Mouse (Mus musculus) embryo, embryonic 10 days (tissue): Measurements from ENCODE around the gene Aqp6.

Source experiments
- DNase-seq: peaks from one replicate; pipeline ENCODE4 v3.0.0-alpha.2; 2015; ENCODE audit warnings: low spot score

Gene Aqp6

GRCm38 (mm10) chr15:99648326-99648725 lies 47.1 kb downstream of the Aqp6 start:
- DNase-seq, result no peak

- DNase-seq, result no peak
Observed at GRCm38 (mm10) chr15:99649067-99649761, 48.0 kb downstream of the Aqp6 start.

DNA sequence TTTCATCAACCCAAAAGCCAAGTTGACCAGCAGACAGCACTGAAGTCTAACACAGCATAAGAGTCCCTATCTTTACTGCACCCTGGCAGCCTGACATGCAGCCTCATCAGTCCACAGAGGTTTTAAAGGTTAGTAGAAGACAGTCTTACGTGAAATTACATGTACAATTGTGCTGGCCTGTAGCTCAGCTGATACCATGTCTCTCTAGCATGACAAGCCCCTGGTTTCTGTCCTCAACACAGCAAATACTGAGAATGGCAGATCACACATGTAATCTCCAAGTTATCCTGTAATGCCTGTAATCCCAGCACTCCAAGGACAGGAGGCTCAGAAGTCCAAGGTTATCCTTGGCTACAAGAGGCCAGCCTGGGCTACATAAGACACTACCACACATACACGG lies 49.1 kb downstream of the Aqp6 start:
- DNase-seq, result no peak

- DNase-seq, result peak; percentile 99
Observed at GRCm38 (mm10) chr15:99651163-99651872, 50.1 kb downstream of the Aqp6 start, which contains the start of gene Racgap1. TSS of gene Racgap1 (minus strand) at chr15:99651656.

DNA sequence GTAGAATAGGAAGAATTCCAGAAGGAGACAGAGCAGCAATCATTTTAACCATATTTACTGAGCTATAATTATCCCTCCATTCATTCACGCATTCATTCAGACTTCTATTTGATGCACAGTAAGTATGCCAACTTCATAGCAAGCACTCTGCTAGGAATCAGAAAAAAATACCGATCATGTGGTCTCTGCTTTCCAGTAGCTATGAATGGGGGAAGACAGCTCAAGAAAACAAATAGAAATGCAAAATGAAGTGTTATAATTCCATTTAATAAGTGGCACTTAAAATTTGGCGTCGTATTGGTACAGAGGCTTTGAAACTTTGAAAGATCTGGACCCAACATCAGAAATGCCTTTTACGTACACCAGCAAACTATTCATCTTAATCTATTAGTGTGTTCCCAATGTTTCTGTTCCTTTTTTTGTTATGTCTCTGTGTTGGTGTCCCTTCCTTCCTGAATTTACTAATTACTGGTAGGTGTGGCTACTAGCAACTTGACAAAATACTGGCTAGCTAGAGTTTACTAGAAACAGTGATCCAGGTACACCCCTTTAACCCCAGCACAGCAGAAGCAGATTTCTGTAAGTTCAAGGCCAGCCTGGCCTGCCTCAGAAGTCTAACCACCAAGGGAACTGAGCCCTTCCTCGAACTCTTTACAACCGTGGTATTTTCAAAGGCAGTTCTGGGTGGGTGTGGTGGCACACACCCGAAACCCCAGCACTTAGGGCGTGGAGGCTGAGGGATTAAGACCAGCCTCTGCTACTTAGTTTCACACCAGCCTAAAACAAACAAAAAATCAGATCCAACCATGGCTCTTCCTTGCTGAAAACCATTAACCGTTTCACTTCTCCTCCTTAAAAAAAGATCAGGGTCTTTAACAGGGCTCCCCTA lies 51.0 kb downstream of the Aqp6 start:
- DNase-seq, result no peak

- DNase-seq, result peak; percentile 76
Observed at GRCm38 (mm10) chr15:99653291-99653690, 52.1 kb downstream of the Aqp6 start.

GRCm38 (mm10) chr15:99653876-99654275 lies 52.7 kb downstream of the Aqp6 start:
- no peak for DNase-seq
